Mouse (Mus musculus) heart, adult 11 months (tissue): ENCODE measurements around the gene F9.
"Not testable (repeated sequence)": the region's sequence is repeated elsewhere in the genome, so short reads cannot be mapped to it uniquely, and the experiment has no call there.

ENCODE experiments used
- DNase-seq: peaks from one replicate; pipeline ENCODE4 v3.0.0; 2022

F9 gene

DNA sequence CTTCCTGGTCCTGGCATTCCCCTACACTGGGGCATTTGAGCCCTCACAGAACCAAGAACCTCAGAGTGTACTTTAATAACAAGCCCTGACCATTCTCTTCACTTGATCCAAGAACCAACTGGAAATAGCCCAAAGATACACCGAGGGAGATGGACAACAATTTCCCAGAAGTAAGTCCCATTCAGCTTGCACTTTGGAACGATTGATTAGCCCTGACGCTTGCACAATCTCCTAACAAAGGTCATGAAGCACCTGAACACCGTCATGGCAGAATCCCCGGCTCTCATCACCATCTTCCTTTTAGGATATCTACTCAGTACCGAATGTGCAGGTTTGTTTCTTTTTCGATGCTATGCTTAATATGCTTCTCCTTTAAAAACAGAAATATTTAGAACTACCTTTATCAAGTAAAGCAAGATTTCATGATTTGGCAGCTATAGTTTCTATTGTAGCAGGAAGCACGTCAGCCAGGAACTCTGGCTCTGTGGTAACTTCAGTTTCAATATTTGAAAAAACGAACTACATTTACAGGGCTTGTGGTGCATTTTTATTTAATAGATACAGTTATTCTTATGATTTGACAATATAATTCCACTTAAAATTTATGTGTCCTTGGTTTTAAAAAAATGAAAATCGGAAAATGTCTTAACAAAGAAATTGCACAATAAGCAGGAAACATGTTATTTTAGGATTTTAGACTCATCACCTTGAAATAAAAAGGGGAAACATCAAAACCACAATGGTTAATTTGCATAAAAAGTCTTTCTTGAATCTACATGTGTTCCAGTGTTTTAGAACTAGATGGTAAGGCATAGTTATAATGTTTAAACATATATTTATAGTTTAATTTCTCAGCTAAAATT, at the start of gene F9:
F9 (plus strand) TSS at position 244 of the 863 bp plus-strand sequence.
- no peak for DNase-seq

DNA sequence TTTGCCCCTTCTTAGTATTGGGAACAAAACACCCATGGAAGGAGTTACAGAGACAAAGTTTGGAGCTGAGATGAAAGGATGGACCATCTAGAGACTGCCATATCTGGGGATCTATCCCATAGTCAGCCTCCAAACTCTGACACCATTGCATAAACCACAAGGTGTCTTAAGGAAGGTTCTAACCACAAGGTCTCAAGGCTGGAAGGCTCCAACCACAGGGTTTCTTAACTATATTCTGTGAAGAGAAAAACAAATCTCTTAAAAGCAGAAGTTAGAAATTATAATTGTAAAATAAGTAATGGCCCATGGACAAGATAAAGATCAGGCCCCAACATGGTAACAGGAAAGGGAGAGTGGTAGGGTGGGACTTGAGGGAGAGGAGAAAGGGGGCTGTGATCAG, 29.5 kb upstream of the F9 start:
- not testable (repeated sequence) for DNase-seq

DNA sequence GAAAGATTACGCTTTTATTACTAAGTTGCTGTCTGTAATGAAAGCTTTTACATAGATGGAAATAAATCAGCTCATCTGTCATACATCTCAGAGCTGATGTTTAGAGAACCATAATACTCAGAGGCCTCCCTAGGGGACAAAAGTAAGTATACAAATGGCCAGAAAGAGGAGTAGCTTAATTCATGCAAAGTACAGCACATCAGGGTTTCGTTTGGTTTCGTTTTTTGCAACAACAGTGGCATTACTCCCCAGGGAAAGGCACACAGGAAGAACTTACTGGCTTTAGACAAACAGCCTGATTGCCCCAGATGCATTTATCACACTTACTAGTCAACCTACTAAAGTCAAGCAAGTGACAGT, 800 bp downstream of the F9 start:
- no peak for DNase-seq

DNA sequence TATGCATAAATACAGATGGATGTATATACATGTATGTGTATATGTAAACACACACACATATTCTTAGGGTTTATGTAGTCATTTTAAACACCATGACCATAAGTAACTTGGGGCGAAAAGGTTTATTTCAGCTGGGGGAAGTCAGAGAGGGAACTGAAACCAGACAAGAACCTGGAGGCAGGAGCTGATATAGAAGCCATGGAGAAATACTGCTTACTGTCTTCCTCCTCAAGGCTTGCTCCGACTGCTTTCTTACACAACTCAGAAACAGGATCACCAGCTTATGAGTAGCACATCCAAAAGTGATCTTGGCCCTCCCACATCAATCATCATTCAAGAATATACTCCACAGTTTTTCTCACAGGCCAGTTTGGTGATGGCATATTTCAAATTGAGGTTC, 2.2 kb downstream of the F9 start:
- no peak for DNase-seq

DNA sequence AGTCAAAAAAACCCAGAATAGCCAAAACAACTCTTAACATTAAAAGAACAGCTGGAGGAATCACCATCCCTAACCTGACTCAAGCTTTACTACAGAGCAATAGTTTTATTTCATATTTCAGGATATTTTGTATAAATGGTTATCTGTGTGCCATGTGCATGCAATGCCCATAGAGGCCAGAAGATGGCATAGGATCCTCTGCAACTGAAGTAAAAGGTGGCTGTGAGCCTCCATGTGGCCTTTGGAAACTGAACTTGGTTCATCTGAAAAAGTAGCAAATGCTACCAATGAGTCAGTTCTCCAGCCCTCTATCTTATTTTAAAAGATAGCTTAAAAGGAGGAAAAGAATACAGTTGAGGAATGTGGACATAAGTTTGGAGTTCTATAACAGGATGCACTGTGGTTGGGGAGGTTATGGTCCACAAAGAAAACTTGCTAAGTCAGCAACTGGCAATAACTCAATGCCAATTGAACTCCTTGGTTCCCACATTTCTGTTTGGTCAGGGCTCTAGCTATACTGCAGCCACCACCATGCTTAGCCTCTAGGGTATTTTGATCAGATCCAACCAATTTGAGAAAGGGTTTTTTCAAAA, 13.9 kb downstream of the F9 start:
- DNase-seq = no peak

DNA sequence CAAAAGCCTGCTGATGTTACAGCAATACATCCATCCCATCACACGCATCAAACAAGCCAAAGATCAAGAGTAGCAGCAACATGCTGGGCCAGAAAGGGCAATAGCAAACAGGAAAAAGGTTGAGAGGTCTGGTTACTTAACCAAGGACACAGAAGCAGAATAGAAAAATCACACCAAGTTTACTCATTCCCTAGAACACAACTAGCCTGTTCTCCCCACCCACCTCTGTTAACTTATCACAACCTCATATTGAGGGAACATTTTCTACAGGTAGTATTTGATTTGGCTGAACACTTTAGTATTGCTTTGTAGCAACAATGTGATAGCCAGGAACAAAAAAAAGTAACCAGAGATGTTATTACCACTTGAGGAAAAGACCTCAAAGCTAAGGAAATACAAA, 15.3 kb downstream of the F9 start:
- no peak for DNase-seq

DNA sequence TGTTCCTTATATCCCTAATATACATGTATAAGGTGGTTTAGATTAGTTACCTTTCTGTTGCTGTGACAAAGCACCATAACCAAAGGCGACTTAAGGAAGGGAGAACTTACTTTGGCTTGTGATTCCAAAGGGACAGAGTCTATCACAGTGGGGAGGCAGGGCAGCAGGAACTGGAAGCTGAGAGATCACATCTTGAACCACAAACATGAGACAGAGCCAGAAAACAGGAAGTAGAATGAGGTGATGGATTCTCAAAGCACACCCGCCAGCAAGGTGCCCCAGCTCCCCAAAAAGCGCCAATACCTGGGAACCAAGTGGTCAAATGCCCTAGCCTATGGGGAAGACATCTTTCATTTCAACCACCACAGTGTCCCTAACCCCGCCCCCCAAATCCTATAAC, 21.7 kb downstream of the F9 start:
- no peak for DNase-seq

DNA sequence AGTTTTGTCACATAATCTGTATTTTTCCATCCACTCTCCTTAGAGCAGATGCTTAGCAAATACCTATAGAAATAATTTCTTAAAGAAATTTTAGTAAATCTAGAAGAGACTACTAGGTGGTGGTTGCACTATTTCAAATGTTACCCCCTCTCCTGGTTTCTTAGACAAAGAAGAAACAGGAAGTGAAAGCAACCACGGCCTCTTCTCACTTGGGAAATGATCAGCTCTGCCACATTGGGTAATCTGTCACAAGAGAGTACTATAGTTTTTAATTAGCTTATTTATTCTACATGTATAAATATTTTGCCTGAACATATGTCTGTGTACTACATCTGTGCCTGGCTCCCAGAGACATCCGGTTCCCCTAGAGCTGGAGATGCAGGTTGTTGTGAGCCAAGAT, 22.3 kb downstream of the F9 start:
- no peak for DNase-seq

DNA sequence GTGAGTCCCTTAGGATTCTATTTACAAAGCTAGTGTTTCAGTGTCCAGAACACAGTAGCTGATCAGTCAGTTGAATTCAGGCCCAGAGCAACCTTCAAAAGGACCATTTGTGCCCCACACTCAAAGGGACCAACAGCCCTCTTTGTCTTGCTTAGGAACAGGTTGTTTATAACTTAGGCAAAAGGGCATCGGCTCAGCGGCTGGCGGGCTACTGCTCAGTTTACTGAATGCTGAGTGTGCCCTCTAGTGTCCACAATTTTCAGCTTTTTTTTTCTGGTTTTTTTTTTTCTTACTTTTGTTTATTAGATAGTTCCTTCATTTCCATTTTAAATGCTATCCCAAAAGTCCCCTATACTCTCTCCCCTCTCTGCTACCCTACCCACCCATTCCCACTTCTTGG, 27.4 kb downstream of the F9 start:
- DNase-seq = no peak

DNA sequence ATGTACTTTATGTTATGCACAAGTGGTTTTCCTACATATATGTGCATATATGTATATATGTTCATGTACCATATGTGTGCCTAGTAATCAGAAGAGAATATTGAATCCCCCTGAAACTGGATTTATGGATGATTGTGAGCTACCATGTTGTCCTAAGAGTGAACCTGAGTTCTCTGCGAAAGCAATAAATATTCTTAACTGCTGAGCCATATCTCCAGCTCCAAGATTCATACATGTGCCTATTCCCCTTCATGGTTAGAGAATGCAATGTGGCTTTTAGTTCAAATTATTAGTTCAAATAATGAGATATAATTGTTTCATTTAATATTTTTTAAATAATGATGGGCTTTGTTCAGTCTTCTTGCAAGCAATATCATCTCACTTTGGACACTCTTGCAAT, 55.5 kb downstream of the F9 start:
- DNase-seq = no peak

DNA sequence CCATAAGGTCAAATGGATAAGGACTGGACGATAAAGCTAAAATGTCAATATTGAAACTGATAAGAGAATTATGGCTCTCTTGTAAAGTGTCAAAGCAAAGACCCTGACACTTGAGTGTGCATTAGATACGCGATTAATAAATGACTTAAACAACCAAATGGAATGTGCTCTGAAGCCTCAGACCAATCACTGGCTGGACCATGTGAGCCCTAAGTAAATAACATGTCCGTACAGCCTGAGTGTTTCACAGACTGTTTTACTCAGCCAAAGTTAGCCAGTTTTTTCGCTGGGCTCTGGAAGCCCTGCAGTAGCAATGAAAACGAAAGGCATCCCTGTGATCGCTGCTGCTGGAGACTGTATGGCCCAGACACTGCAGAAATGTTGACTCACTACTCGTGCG, 55.9 kb downstream of the F9 start:
- DNase-seq = no peak

DNA sequence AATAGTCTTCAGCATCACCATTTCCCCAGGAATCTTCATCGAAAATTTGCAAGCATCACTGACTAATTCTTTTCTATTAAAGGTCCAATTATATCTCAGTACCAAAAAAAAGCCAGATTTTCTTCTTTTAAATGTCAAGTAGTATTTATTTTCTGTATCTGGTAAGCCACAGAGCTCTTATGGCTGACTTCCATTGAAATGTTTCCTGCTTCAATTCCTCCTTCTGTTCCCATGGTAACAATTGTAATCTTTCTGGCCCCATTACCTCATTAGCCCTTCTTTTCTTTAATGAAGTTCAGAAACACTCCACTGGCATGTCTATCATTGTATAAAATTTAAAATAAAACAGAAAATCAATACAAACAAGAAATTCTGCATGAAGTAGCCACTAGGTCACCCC, 76.1 kb downstream of the F9 start:
- DNase-seq = no peak
